In genomic region chr2:26628792-26629437, GRCm38 (mm10) we compare ENCODE assay signal across 7 mouse cellular contexts. TPM values are rescaled to one million over a fixed set of nuclear protein-coding genes. Genes with fewer than 3 reads are reported as not detected.
DNase-seq lines count a peak whose midpoint lies in the region; ATAC-seq and TF ChIP-seq lines count a peak whose summit lies in the region.

No protein-coding gene starts in this region.

- H3K27me3 ChIP-seq in lung, embryonic 15.5 days, result no peaks in the 10 kb centered on the region
- H3K27me3 ChIP-seq in hindbrain, embryonic 16.5 days (replicated peaks; ENCODE audit: control insufficient read depth, insufficient read depth, low read length), result no peaks in the 10 kb centered on the region
- no peaks in the 10 kb centered on the region for H3K27me3 ChIP-seq in midbrain, postnatal 0 days (ENCODE audit: insufficient read depth, low read length)

- ATAC-seq in lung, embryonic 15.5 days (ENCODE audit: borderline replicate concordance, extremely low read depth, low FRiP score, low TSS enrichment), result peak; percentile 53
- ATAC-seq in hindbrain, embryonic 16.5 days, result peak; percentile 58
- ATAC-seq in midbrain, postnatal 0 days (ENCODE audit: low FRiP score), result peak; percentile 59

- H3K4me3 ChIP-seq in lung, embryonic 15.5 days, result peak overlapping the region; percentile 58
- H3K4me3 ChIP-seq in hindbrain, embryonic 16.5 days (ENCODE audit: low read length), result peak overlapping the region; percentile 79
- H3K4me3 ChIP-seq in midbrain, postnatal 0 days (ENCODE audit: low read depth, low read length), result peak overlapping the region; percentile 59

- no peak for DNase-seq in lung, adult 18-20 months
- peak; percentile 55 for DNase-seq in embryo, embryonic 9.5 days (ENCODE audit: extremely low spot score)
- no peak for DNase-seq in midbrain, postnatal 0 days (ENCODE audit: low spot score)
- no peak for DNase-seq in urinary bladder, postnatal 4 days (ENCODE audit: low spot score in 2 of 2)
- no peak for DNase-seq in urinary bladder, adult 18-20 months (ENCODE audit: low spot score in 2 of 2)

- peak overlapping the region; percentile 99 for H3K4me2 ChIP-seq in lung, embryonic 15.5 days
- H3K4me2 ChIP-seq in hindbrain, embryonic 16.5 days (ENCODE audit: low read length), result peak overlapping the region; percentile 66
- peak overlapping the region; percentile 89 for H3K4me2 ChIP-seq in midbrain, postnatal 0 days (ENCODE audit: low read depth, low read length, poor library complexity, severe bottlenecking)

- H3K4me1 ChIP-seq in lung, embryonic 15.5 days, result peaks cover 24% of the 10 kb centered on the region
- peaks cover 40% of the 10 kb centered on the region for H3K4me1 ChIP-seq in hindbrain, embryonic 16.5 days (ENCODE audit: control insufficient read depth, insufficient read depth, low read depth, low read length)
- peaks cover 21% of the 10 kb centered on the region for H3K4me1 ChIP-seq in midbrain, postnatal 0 days (ENCODE audit: insufficient read depth, low read length)

- peak overlapping the region; percentile 79 for H3K9ac ChIP-seq in lung, embryonic 15.5 days
- H3K9ac ChIP-seq in hindbrain, embryonic 16.5 days (ENCODE audit: low read depth, low read length), result peak overlapping the region; percentile 100
- peak overlapping the region; percentile 79 for H3K9ac ChIP-seq in midbrain, postnatal 0 days (replicated peaks; ENCODE audit: low read length, poor library complexity, severe bottlenecking)

- no peak for TF ChIP-seq CTCF in midbrain, postnatal 0 days (IDR thresholded peaks at IDR 0.05)

- H3K9me3 ChIP-seq in lung, embryonic 15.5 days, result no peaks in the 10 kb centered on the region
- H3K9me3 ChIP-seq in hindbrain, embryonic 16.5 days (ENCODE audit: control insufficient read depth, low read length), result no peaks in the 10 kb centered on the region
- H3K9me3 ChIP-seq in midbrain, postnatal 0 days (ENCODE audit: low read length), result no peaks in the 10 kb centered on the region

- WGBS in lung, embryonic 15.5 days, result 25% methylated on average over 5 of the region's 5 CpGs
- WGBS in hindbrain, embryonic 16.5 days, result 21% methylated on average over 5 of the region's 5 CpGs
- WGBS in midbrain, postnatal 0 days, result 23% methylated on average over 5 of the region's 5 CpGs

- no peak overlapping the region for H3K27ac ChIP-seq in lung, embryonic 15.5 days
- peak overlapping the region; percentile 91 for H3K27ac ChIP-seq in hindbrain, embryonic 16.5 days (ENCODE audit: low read depth, low read length)
- H3K27ac ChIP-seq in midbrain, postnatal 0 days (ENCODE audit: low read depth, low read length), result peak overlapping the region; percentile 80

- no peaks in the 10 kb centered on the region for H3K36me3 ChIP-seq in lung, embryonic 15.5 days
- no peaks in the 10 kb centered on the region; the same call in 1 of the 2 replicates for H3K36me3 ChIP-seq in hindbrain, embryonic 16.5 days (ENCODE audit: control insufficient read depth, insufficient read depth, low read length)
- peaks cover 5% of the 10 kb centered on the region for H3K36me3 ChIP-seq in midbrain, postnatal 0 days (ENCODE audit: insufficient read depth, low read length)

RNA-seq across cellular contexts. Expression of gene Fam69b, which starts 0.7 kb away (rescaled TPM):
- polyA plus RNA-seq in lung, embryonic 15.5 days (2015; fragmentation: Nextera tagmentation; extraction: Ambion mirVana), result 21.8 and 23.5 TPM in 2 replicates
- 153 and 156 TPM in 2 replicates for polyA plus RNA-seq in hindbrain, embryonic 16.5 days (2015; fragmentation: Nextera tagmentation; extraction: Ambion mirVana)
- total RNA-seq in midbrain, postnatal 0 days (2014; rRNA removed), result 237 and 261 TPM in 2 replicates
- polyA plus RNA-seq in midbrain, postnatal 0 days (2015; fragmentation: Nextera tagmentation; extraction: Ambion mirVana), result 155 and 162 TPM in 2 replicates

RNA-seq across cellular contexts. Expression of gene Agpat2, which starts 24.7 kb away (rescaled TPM):
- 39.1 and 41.1 TPM in 2 replicates for polyA plus RNA-seq in lung, embryonic 15.5 days (2015; fragmentation: Nextera tagmentation; extraction: Ambion mirVana)
- 6.2 and 7.2 TPM in 2 replicates for polyA plus RNA-seq in hindbrain, embryonic 16.5 days (2015; fragmentation: Nextera tagmentation; extraction: Ambion mirVana)
- total RNA-seq in midbrain, postnatal 0 days (2014; rRNA removed), result 6.4 and 8.4 TPM in 2 replicates
- polyA plus RNA-seq in midbrain, postnatal 0 days (2015; fragmentation: Nextera tagmentation; extraction: Ambion mirVana), result 5.0 and 6.3 TPM in 2 replicates

RNA-seq across cellular contexts. Expression of gene Lcn4, which starts 42.2 kb away (rescaled TPM):
- polyA plus RNA-seq in lung, embryonic 15.5 days (2015; fragmentation: Nextera tagmentation; extraction: Ambion mirVana), result not detected in 2 replicates
- not detected in 2 replicates for polyA plus RNA-seq in hindbrain, embryonic 16.5 days (2015; fragmentation: Nextera tagmentation; extraction: Ambion mirVana)
- total RNA-seq in midbrain, postnatal 0 days (2014; rRNA removed), result not detected in 2 replicates
- polyA plus RNA-seq in midbrain, postnatal 0 days (2015; fragmentation: Nextera tagmentation; extraction: Ambion mirVana), result not detected in 2 replicates

RNA-seq across cellular contexts. Expression of gene Gm20532, which starts 42.5 kb away (rescaled TPM):
- not detected in 2 replicates for polyA plus RNA-seq in lung, embryonic 15.5 days (2015; fragmentation: Nextera tagmentation; extraction: Ambion mirVana)
- polyA plus RNA-seq in hindbrain, embryonic 16.5 days (2015; fragmentation: Nextera tagmentation; extraction: Ambion mirVana), result not detected in 2 replicates
- not detected in 2 replicates for total RNA-seq in midbrain, postnatal 0 days (2014; rRNA removed)
- 0.25 TPM in 1 of 2 replicates, not detected in the other for polyA plus RNA-seq in midbrain, postnatal 0 days (2015; fragmentation: Nextera tagmentation; extraction: Ambion mirVana)

RNA-seq across cellular contexts. Expression of gene Egfl7, which starts 49.1 kb away (rescaled TPM):
- polyA plus RNA-seq in lung, embryonic 15.5 days (2015; fragmentation: Nextera tagmentation; extraction: Ambion mirVana), result 339 and 341 TPM in 2 replicates
- 75.4 and 76.2 TPM in 2 replicates for polyA plus RNA-seq in hindbrain, embryonic 16.5 days (2015; fragmentation: Nextera tagmentation; extraction: Ambion mirVana)
- 69.9 and 83.0 TPM in 2 replicates for total RNA-seq in midbrain, postnatal 0 days (2014; rRNA removed)
- 63.2 and 70.9 TPM in 2 replicates for polyA plus RNA-seq in midbrain, postnatal 0 days (2015; fragmentation: Nextera tagmentation; extraction: Ambion mirVana)
